Mouse (Mus musculus): Measurements from ENCODE around the gene Nmnat2.
A peak's percentile ranks its signal among the peaks of the same experiment; 100 is the strongest.

Gene Nmnat2

GRCm38 (mm10) chr1:152986981-152987380 lies 32.2 kb downstream of the Nmnat2 start:
- DNase-seq: no peak

- DNase-seq: no peak
These were observed 35.3 kb downstream of the Nmnat2 start for GRCm38 (mm10) chr1:152990067-152990466.

GRCm38 (mm10) chr1:152992271-152993134 lies 37.7 kb downstream of the Nmnat2 start:
- no peak for DNase-seq

GRCm38 (mm10) chr1:152993803-152994202 lies 39.0 kb downstream of the Nmnat2 start:
- no peak for DNase-seq

- DNase-seq: no peak
These were observed 45.2 kb downstream of the Nmnat2 start for GRCm38 (mm10) chr1:152999983-153000382.

GRCm38 (mm10) chr1:153000486-153001228 lies 45.9 kb downstream of the Nmnat2 start:
- no peak for DNase-seq

- DNase-seq: no peak
These were observed 47.7 kb downstream of the Nmnat2 start for GRCm38 (mm10) chr1:153002295-153003050.

GRCm38 (mm10) chr1:153004472-153004871 lies 49.7 kb downstream of the Nmnat2 start:
- no peak for DNase-seq

- no peak for DNase-seq
These were observed 51.3 kb downstream of the Nmnat2 start for GRCm38 (mm10) chr1:153006054-153006453.

GRCm38 (mm10) chr1:153006761-153007160 lies 52.0 kb downstream of the Nmnat2 start:
- DNase-seq: no peak

- no peak for DNase-seq
These were observed 52.5 kb downstream of the Nmnat2 start for GRCm38 (mm10) chr1:153007292-153007691.

- no peak for DNase-seq
These were observed 53.0 kb downstream of the Nmnat2 start for GRCm38 (mm10) chr1:153007824-153008223.

- DNase-seq: no peak
These were observed 54.5 kb downstream of the Nmnat2 start for GRCm38 (mm10) chr1:153009338-153009737.

GRCm38 (mm10) chr1:153010353-153011351 lies 55.9 kb downstream of the Nmnat2 start:
- no peak for DNase-seq

GRCm38 (mm10) chr1:153011544-153011943 lies 56.8 kb downstream of the Nmnat2 start:
- no peak for DNase-seq

GRCm38 (mm10) chr1:153013541-153014288 lies 58.9 kb downstream of the Nmnat2 start:
- DNase-seq: no peak

GRCm38 (mm10) chr1:153014431-153015186 lies 59.8 kb downstream of the Nmnat2 start:
- DNase-seq: peak; percentile 68

GRCm38 (mm10) chr1:153016465-153017163 lies 61.8 kb downstream of the Nmnat2 start:
- DNase-seq: no peak

- DNase-seq: no peak
These were observed 64.3 kb downstream of the Nmnat2 start for GRCm38 (mm10) chr1:153019128-153019527.

GRCm38 (mm10) chr1:153019623-153020022 lies 64.8 kb downstream of the Nmnat2 start:
- no peak for DNase-seq
